Mouse (Mus musculus): ENCODE results near the gene Vmn1r197. TPM values are rescaled to one million over a fixed set of nuclear protein-coding genes. Genes with fewer than 3 reads are reported as not detected.
"Not testable (repeated sequence)": the region's sequence is repeated elsewhere in the genome, so short reads cannot be mapped to it uniquely, and the experiment has no call there.

The Vmn1r197 gene
- not detected in 2 replicates for polyA plus RNA-seq (2015; fragmentation: Nextera tagmentation; extraction: Ambion mirVana)

DNA sequence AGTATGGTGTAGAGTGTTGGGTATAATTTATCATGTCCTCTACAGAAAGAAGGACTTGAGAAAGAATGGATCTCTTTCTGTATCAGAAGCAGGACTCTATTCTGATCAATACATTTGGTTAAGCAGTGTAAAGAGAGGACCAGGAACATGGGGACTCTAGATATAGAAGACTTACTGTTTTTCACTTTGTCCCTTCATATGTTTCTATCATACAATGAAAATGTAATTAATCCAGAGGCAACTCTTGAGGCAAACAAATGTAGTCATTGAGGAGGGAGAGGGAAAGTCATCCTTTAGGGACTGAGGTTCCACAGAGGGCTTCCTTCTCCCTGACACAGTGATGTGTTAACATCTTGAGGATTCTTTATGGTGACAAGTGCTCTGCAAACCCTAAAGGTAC, at the start of gene Vmn1r197:
Vmn1r197 (plus strand) TSS at position 301 of the 400 bp plus-strand sequence.
- Histone ChIP-seq H3K27ac (replicated peaks) (no peak within 1 kb of the TSS), H3K27me3 (replicated peaks) (no peaks in the 10 kb centered on the region), H3K36me3 (no peaks in the 10 kb centered on the region), H3K9ac (no peak within 1 kb of the TSS), H3K4me2 (no peak within 1 kb of the TSS), H3K4me3 (no peak within 1 kb of the TSS), H3K4me1 (no peaks in the 10 kb centered on the region), H3K9me3 (no peaks in the 10 kb centered on the region)
- ATAC-seq (ENCODE audit: extremely low read depth, insufficient number of reproducible peaks, low FRiP score, low TSS enrichment) = no peak

DNA sequence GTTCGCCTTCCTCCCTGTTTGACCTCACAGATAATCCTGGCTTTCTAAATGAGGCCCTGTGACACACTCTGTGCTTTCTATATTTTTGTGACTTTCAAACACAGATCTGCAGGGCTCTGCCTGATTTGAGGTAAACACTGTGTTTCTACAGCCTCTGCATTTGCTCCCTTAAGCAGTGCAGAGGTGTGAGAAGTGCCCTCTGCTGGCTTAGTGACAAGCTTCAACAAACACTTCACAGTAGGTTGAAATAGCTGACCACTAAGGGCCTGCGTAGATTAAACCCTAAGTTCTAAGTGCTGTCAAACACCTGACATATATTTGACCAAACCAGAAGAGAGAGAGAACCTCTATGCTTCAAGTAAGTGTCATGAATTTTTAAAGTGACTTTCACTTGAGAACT, 39.8 kb upstream of the Vmn1r197 start:
- no peak overlapping the region for H3K9ac ChIP-seq
- peaks cover 10% of the 10 kb centered on the region for H3K4me1 ChIP-seq
- no peaks in the 10 kb centered on the region for H3K36me3 ChIP-seq
- H3K9me3 ChIP-seq = no peaks in the 10 kb centered on the region
- no peak for ATAC-seq (ENCODE audit: extremely low read depth, insufficient number of reproducible peaks, low FRiP score, low TSS enrichment)
- no peak overlapping the region for H3K4me3 ChIP-seq
- H3K27ac ChIP-seq (replicated peaks) = no peak overlapping the region
- no peaks in the 10 kb centered on the region for H3K27me3 ChIP-seq (replicated peaks)
- WGBS = 64% methylated on average over 2 of the region's 2 CpGs
- no peak overlapping the region for H3K4me2 ChIP-seq

DNA sequence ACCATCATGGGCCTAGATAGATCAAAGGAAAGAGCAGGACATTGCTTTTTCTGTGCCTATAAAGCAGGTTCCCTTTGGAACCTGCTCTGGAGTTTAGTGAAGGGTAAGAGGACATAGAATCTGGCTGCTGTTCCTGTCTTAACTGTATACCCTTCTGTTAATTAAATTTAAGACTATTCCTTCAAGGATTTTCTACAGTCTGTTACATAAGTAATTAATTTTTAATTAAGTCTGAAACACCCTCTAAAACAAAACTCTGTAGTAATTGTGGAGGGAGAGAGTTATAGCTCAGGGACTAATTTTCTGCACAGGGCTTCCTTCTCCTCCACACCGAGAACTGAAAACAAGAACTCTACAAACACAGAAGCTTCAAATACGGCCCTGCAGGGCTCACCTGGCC, 34.8 kb upstream of the Vmn1r197 start, which contains the start of gene Vmn1r196:
Vmn1r196 (plus strand) TSS at position 301 of the 400 bp plus-strand sequence.
- Histone ChIP-seq H3K4me1 (no peaks in the 10 kb centered on the region), H3K4me3 (no peak within 1 kb of the TSS), H3K9me3 (no peaks in the 10 kb centered on the region), H3K4me2 (no peak within 1 kb of the TSS), H3K36me3 (no peaks in the 10 kb centered on the region), H3K27me3 (replicated peaks) (no peaks in the 10 kb centered on the region), H3K27ac (replicated peaks) (no peak within 1 kb of the TSS), H3K9ac (no peak within 1 kb of the TSS)
- ATAC-seq (ENCODE audit: extremely low read depth, insufficient number of reproducible peaks, low FRiP score, low TSS enrichment) = no peak
- WGBS = 74% methylated on average over 2 of the region's 2 CpGs

DNA sequence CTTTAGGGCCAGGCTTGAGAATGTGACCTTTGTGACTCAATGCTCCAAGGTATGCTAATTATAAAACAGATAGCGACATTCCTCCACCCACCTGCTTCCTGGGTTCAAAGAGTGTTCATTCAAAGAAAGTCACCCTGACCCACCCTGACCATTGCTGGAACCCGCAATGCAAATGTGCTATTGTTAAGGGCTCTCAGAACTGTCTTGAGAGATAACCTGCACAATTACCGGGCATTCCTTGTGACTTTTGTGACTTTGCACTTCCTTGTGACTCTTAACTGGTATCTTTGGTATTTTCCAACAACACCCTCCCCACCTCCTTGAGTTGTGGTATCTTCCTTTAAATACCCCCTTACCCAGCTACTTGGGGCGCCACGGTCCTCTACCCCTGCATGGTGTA, 16.3 kb upstream of the Vmn1r197 start:
- not testable (repeated sequence) for H3K36me3 ChIP-seq; H3K4me2 ChIP-seq; H3K27me3 ChIP-seq (replicated peaks); H3K4me1 ChIP-seq; H3K9me3 ChIP-seq; H3K27ac ChIP-seq (replicated peaks); H3K9ac ChIP-seq; ATAC-seq (ENCODE audit: extremely low read depth, insufficient number of reproducible peaks, low FRiP score, low TSS enrichment); H3K4me3 ChIP-seq
- WGBS = 78% methylated on average over 5 of the region's 5 CpGs

DNA sequence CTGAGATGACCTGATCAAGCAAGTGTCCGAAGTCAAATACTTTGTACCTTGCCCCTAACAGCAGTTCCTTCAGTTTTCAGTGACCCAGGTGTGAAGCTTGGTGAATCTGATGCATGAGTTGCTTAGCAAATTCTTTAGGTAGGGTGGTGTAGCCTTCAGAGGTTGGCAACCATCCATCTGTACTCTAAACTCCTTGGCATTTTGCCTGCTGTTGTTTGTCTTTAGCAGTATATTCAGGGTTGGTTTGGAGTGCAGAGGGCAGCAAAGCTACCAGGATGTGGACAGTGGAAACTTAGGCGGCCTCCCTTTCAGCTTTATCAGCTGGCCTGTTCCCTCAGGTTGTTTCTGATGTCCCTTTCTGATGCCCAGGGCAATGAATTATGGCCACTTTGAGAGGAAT, 9.0 kb upstream of the Vmn1r197 start:
- 61% methylated on average over 2 of the region's 2 CpGs for WGBS
- H3K4me3 ChIP-seq = no peak overlapping the region
- ATAC-seq (ENCODE audit: extremely low read depth, insufficient number of reproducible peaks, low FRiP score, low TSS enrichment) = no peak
- H3K36me3 ChIP-seq = no peaks in the 10 kb centered on the region
- no peaks in the 10 kb centered on the region for H3K4me1 ChIP-seq
- no peaks in the 10 kb centered on the region for H3K27me3 ChIP-seq (replicated peaks)
- H3K4me2 ChIP-seq = no peak overlapping the region
- no peaks in the 10 kb centered on the region; the same call in 1 of the 2 replicates for H3K9me3 ChIP-seq
- no peak overlapping the region for H3K27ac ChIP-seq (replicated peaks)
- H3K9ac ChIP-seq = no peak overlapping the region

DNA sequence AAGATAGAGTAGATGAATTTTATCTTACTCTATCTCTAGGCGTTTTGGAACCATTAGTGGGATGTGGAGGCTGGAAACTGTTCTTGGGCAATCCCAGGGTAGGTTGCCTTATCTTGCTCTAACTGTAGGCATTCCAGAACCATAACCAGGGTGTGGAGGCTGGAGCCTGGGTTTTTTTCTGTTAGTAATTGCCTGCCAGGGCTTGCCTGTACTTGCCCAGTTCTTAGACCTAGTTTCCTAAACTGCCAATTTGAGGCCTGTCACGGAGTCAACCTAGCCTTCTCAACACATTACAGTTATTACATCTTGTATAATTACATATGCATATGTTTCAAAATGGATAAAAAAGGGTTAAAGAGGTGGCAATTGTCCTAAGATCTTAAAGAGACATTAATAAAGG, 7.0 kb upstream of the Vmn1r197 start:
- H3K4me2 ChIP-seq = no peak overlapping the region
- H3K9ac ChIP-seq = no peak overlapping the region
- no peak overlapping the region for H3K4me3 ChIP-seq
- H3K27ac ChIP-seq (replicated peaks) = no peak overlapping the region
- ATAC-seq (ENCODE audit: extremely low read depth, insufficient number of reproducible peaks, low FRiP score, low TSS enrichment) = no peak
- H3K4me1 ChIP-seq = no peaks in the 10 kb centered on the region
- WGBS = 62% methylated on average over 2 of the region's 2 CpGs
- no peaks in the 10 kb centered on the region; the same call in 1 of the 2 replicates for H3K9me3 ChIP-seq
- H3K36me3 ChIP-seq = no peaks in the 10 kb centered on the region
- no peaks in the 10 kb centered on the region for H3K27me3 ChIP-seq (replicated peaks)

DNA sequence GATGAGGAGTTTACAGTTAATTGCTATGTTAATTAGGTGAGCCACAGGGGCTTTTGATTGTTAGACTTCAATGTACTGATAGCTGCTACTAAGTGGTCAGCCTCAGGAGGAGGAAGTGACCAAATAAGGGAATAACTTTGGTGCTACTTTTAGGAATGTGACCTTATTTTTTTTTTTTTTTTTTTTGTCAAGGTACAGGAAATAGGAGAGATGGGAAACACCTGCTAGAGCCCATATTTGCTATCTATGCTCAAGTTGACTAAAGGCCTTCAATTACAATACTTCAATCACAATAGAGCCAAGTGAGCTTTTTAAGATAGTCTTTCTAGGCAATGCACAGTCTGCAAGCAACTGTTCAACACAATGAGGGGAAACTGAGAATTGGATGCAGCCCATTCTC, 4.3 kb upstream of the Vmn1r197 start:
- no peaks in the 10 kb centered on the region for H3K4me1 ChIP-seq
- no peak overlapping the region for H3K27ac ChIP-seq (replicated peaks)
- H3K9ac ChIP-seq = no peak overlapping the region
- H3K9me3 ChIP-seq = no peaks in the 10 kb centered on the region
- ATAC-seq (ENCODE audit: extremely low read depth, insufficient number of reproducible peaks, low FRiP score, low TSS enrichment) = no peak
- H3K4me3 ChIP-seq = no peak overlapping the region
- H3K36me3 ChIP-seq = no peaks in the 10 kb centered on the region
- no peak overlapping the region for H3K4me2 ChIP-seq
- H3K27me3 ChIP-seq (replicated peaks) = no peaks in the 10 kb centered on the region

DNA sequence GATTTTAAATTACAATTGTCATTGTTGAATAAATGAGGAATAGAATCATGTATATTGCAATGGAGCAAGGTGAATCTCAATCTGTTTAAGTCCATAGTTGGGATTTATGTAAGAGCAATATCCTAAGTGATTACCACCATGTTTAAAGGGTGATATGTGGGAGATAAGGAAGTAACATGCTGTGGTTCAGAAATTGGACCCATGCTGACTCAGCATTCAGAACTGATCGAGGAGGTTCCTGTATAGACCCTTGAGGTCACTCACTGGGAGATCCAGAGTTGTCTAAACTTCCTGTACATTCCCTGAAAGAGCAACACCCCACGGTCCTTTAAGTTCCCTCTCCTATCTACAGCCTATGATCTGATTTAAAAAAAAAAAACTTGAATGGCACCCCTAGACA, 8.9 kb downstream of the Vmn1r197 start:
- ATAC-seq (ENCODE audit: extremely low read depth, insufficient number of reproducible peaks, low FRiP score, low TSS enrichment) = no peak
- H3K4me2 ChIP-seq = no peak overlapping the region
- H3K9me3 ChIP-seq = no peaks in the 10 kb centered on the region
- 51% methylated on average over 2 of the region's 2 CpGs for WGBS
- H3K27me3 ChIP-seq (replicated peaks) = no peaks in the 10 kb centered on the region
- no peaks in the 10 kb centered on the region for H3K4me1 ChIP-seq
- H3K9ac ChIP-seq = no peak overlapping the region
- no peak overlapping the region for H3K27ac ChIP-seq (replicated peaks)
- H3K4me3 ChIP-seq = no peak overlapping the region
- H3K36me3 ChIP-seq = no peaks in the 10 kb centered on the region

DNA sequence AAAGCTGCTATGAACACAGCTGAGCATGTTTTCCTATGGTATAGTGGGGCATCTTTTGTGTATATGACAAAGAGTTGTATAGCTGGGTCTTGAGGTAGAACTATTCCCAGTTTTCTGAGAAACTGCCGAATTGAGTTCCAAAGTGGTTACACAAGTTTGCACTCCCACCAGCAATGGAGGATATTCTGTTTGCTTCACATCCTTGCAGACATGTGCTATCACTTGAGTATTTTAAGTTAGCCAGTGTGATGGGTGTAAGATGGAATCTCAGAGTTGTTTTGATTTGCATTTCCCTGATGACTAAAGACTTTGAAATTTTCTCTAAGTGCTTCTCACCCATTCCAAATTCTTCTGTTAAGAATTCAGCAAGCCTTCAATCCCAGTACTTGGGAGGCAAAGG, 11.2 kb downstream of the Vmn1r197 start:
- ATAC-seq (ENCODE audit: extremely low read depth, insufficient number of reproducible peaks, low FRiP score, low TSS enrichment) = no peak
- Histone ChIP-seq H3K4me1 (no peaks in the 10 kb centered on the region), H3K27ac (replicated peaks) (no peak overlapping the region), H3K9me3 (no peaks in the 10 kb centered on the region), H3K4me3 (no peak overlapping the region), H3K36me3 (no peaks in the 10 kb centered on the region), H3K4me2 (no peak overlapping the region), H3K27me3 (replicated peaks) (no peaks in the 10 kb centered on the region), H3K9ac (no peak overlapping the region)
- WGBS = 74% methylated on average over 1 of the region's 1 CpGs

DNA sequence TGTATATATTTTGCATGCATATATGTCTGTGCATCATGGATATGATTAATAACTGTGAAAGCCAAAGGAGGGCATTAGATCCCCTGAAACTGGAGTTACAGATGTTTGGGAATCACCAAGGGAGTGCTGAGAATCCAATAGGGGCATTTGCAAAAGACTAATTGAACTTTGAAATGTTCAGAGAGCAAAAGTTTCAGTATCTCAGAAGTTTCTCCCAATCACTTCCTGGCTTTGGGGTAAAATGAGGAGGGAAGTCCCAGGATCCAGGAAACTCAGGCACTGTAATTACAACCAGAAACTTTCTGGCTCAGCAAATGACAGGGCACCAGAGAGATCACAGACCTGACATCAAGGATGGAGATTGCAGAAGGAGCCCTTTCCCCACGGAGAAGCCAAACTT, 25.7 kb downstream of the Vmn1r197 start, which contains the start of gene Vmn1r198:
Vmn1r198 (plus strand) TSS at position 301 of the 400 bp plus-strand sequence.
- no peak for ATAC-seq (ENCODE audit: extremely low read depth, insufficient number of reproducible peaks, low FRiP score, low TSS enrichment)
- Histone ChIP-seq H3K4me1 (no peaks in the 10 kb centered on the region), H3K27me3 (replicated peaks) (no peaks in the 10 kb centered on the region), H3K36me3 (no peaks in the 10 kb centered on the region), H3K4me2 (no peak within 1 kb of the TSS), H3K27ac (replicated peaks) (no peak within 1 kb of the TSS), H3K9ac (no peak within 1 kb of the TSS), H3K9me3 (no peaks in the 10 kb centered on the region), H3K4me3 (no peak within 1 kb of the TSS)
- WGBS = 30% methylated on average over 1 of the region's 1 CpGs

DNA sequence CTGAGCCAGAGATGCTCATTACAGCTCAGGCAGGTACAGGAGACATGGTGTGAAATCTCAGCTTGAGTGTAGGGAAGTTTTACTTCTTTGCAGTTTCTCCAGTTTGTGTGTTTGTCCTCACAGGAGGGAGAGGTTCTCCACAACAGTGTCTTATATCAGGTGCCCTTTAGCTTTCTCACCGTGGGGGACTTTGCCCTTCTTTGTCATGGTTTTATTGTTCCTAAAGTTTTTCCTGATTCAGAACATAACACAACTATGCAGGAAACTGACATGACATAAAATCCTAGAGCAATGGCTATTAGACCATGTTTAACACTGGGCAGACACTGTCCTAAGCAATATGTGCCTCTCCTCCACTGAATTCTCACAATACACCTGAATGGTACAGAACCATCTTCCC, 26.4 kb downstream of the Vmn1r197 start:
- H3K27ac ChIP-seq (replicated peaks) = no peak overlapping the region
- H3K36me3 ChIP-seq = no peaks in the 10 kb centered on the region
- H3K4me1 ChIP-seq = no peaks in the 10 kb centered on the region
- H3K4me2 ChIP-seq = no peak overlapping the region
- H3K9ac ChIP-seq = no peak overlapping the region
- no peaks in the 10 kb centered on the region for H3K27me3 ChIP-seq (replicated peaks)
- ATAC-seq (ENCODE audit: extremely low read depth, insufficient number of reproducible peaks, low FRiP score, low TSS enrichment) = no peak
- H3K9me3 ChIP-seq = no peaks in the 10 kb centered on the region
- 74% methylated on average over 1 of the region's 1 CpGs for WGBS
- no peak overlapping the region for H3K4me3 ChIP-seq

DNA sequence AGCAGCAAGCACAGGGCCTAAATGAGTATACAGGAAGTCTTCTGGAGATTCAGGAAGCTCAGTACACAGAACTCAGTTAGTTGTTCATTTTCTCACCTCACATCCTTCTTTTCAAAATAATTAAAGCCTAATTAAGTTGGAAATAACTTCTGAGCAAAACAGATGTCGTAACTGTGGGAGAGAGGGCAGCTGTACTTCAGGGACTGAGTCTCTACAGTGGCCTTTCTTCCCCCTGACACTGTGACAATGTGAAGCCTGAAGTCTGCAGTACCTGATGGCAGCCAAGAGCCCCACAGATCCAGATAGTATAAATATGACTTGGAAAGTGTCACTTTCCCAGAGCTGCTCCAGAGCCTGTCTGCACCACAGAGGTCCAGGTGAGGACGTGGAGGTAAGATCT, 55.1 kb downstream of the Vmn1r197 start, which contains the start of gene Vmn1r199:
Vmn1r199 (plus strand) TSS at position 301 of the 400 bp plus-strand sequence.
- no peak within 1 kb of the TSS for H3K9ac ChIP-seq
- no peak within 1 kb of the TSS for H3K4me2 ChIP-seq
- no peaks in the 10 kb centered on the region for H3K9me3 ChIP-seq
- no peak within 1 kb of the TSS for H3K27ac ChIP-seq (replicated peaks)
- H3K4me1 ChIP-seq = peaks cover 5% of the 10 kb centered on the region; the same call in 1 of the 2 replicates
- no peaks in the 10 kb centered on the region for H3K36me3 ChIP-seq
- no peak within 1 kb of the TSS for H3K4me3 ChIP-seq
- 56% methylated on average over 2 of the region's 2 CpGs for WGBS
- ATAC-seq (ENCODE audit: extremely low read depth, insufficient number of reproducible peaks, low FRiP score, low TSS enrichment) = no peak
- no peaks in the 10 kb centered on the region for H3K27me3 ChIP-seq (replicated peaks)
